Mouse (Mus musculus) embryonic facial prominence, embryonic 14.5 days (tissue): Measurements from ENCODE around the gene Nelfb. TPM values are rescaled to one million over a fixed set of nuclear protein-coding genes. Genes with fewer than 3 reads are reported as not detected.

Source experiments
- ATAC-seq: fragments of 200-750 bp; cut with Nextera tagmentation; 2 replicates; pipeline ENCODE4 v1.8.0; 2017; ENCODE audit warnings: low read depth, moderate number of reproducible peaks, moderate TSS enrichment
- DNase-seq: peaks from one replicate; pipeline ENCODE4 v3.0.0-alpha.2; 2015; ENCODE audit warnings: low spot score
- H3K27ac ChIP-seq: fragments of 300-500 bp; sonication (generic); replicated peaks from 2 replicates; pipeline ENCODE4 v1.5.1; 2014; ENCODE audit warnings: low read depth, mild to moderate bottlenecking, low read length, moderate library complexity
- H3K27me3 ChIP-seq: fragments of 300-500 bp; sonication (generic); replicated peaks from 2 replicates; pipeline ENCODE4 v1.6.1; 2014; ENCODE audit warnings: low read length; ENCODE audit not compliant: control insufficient read depth, insufficient read depth
- H3K36me3 ChIP-seq: fragments of 300-500 bp; sonication (generic); 2 replicates; pipeline ENCODE4 v1.6.1; 2014; ENCODE audit warnings: low read length, mixed read lengths; ENCODE audit not compliant: control insufficient read depth, insufficient read depth
- H3K4me1 ChIP-seq: fragments of 300-500 bp; sonication (generic); 2 replicates; pipeline ENCODE4 v1.6.1; 2014; ENCODE audit warnings: antibody characterized with exemption, low read length; ENCODE audit not compliant: control insufficient read depth, insufficient read depth
- H3K4me2 ChIP-seq: fragments of 300-500 bp; sonication (generic); 2 replicates; pipeline ENCODE4 v1.6.1; 2014; ENCODE audit warnings: low read depth, mild to moderate bottlenecking, low read length, moderate library complexity, mixed read lengths
- H3K4me3 ChIP-seq: fragments of 300-500 bp; sonication (generic); 2 replicates; pipeline ENCODE4 v1.5.1; 2014; ENCODE audit warnings: low read depth, mild to moderate bottlenecking, low read length
- H3K9ac ChIP-seq: fragments of 300-500 bp; sonication (generic); 2 replicates; pipeline ENCODE4 v1.6.1; 2014; ENCODE audit warnings: low read depth, mild to moderate bottlenecking, low read length, moderate library complexity, mixed read lengths
- H3K9me3 ChIP-seq: fragments of 300-500 bp; sonication (generic); 2 replicates; pipeline ENCODE4 v1.6.1; 2016; ENCODE audit warnings: low read length; ENCODE audit not compliant: control insufficient read depth
- WGBS: fragments of 180-500 bp; shearing (Covaris S2); extraction: QIAGEN DNeasy Blood & Tissue Kit; methylation state at CpG from one replicate; pipeline ENCODE4 v1.1.7; 2014; 5-methylcytosine and 5-hydroxymethylcytosine counted together
- polyA plus RNA-seq: library from polyadenylated mRNA; unstranded; fragments of >200 nt; fragmentation: Nextera tagmentation; extraction: Ambion mirVana; gene quantifications from 2 replicates; pipeline ENCODE4 v1.2.1, GENCODE M21; 2014

Gene Nelfb
- polyA plus RNA-seq, 1 experiment from 2014 or later, result 76.8 TPM

- ATAC-seq (no peak), DNase-seq (no peak)
- H3K4me1 ChIP-seq, result no peaks in the 10 kb centered on the region
- H3K27me3 ChIP-seq, result no peaks in the 10 kb centered on the region
- H3K4me3 ChIP-seq, result no peak overlapping the region
- peaks cover 10% of the 10 kb centered on the region for H3K36me3 ChIP-seq
- H3K27ac ChIP-seq, result no peak overlapping the region
- WGBS, result 51% methylated on average over 2 of the region's 2 CpGs
- no peak overlapping the region for H3K9ac ChIP-seq
- H3K4me2 ChIP-seq, result no peak overlapping the region
- H3K9me3 ChIP-seq, result no peaks in the 10 kb centered on the region
These were observed 6.4 kb upstream of the Nelfb start for GRCm38 (mm10) chr2:25217666-25218065.

GRCm38 (mm10) chr2:25214444-25214843 lies 3.2 kb upstream of the Nelfb start, which contains the start of gene Stpg3:
TSS of gene Stpg3 (minus strand) at chr2:25214637.
- 68% methylated on average over 3 of the region's 3 CpGs for WGBS
- Histone ChIP-seq H3K4me2 (no peak within 1 kb of the TSS), H3K36me3 (no peaks in the 10 kb centered on the region), H3K27me3 (no peaks in the 10 kb centered on the region), H3K9ac (no peak within 1 kb of the TSS), H3K27ac (no peak within 1 kb of the TSS), H3K4me3 (no peak within 1 kb of the TSS), H3K4me1 (peaks cover 11% of the 10 kb centered on the region), H3K9me3 (no peaks in the 10 kb centered on the region)
- ATAC-seq (no peak), DNase-seq (no peak)

GRCm38 (mm10) chr2:25213266-25213865 lies 2.1 kb upstream of the Nelfb start:
- H3K4me2 ChIP-seq, result no peak overlapping the region
- H3K9me3 ChIP-seq, result no peaks in the 10 kb centered on the region
- ATAC-seq (no peak), DNase-seq (no peak)
- no peak overlapping the region for H3K4me3 ChIP-seq
- H3K27ac ChIP-seq, result no peak overlapping the region
- H3K4me1 ChIP-seq, result peaks cover 11% of the 10 kb centered on the region
- 71% methylated on average over 17 of the region's 23 CpGs for WGBS
- peaks cover 8% of the 10 kb centered on the region; the same call in 1 of the 2 replicates for H3K36me3 ChIP-seq
- no peaks in the 10 kb centered on the region for H3K27me3 ChIP-seq
- H3K9ac ChIP-seq, result no peak overlapping the region

- no peaks in the 10 kb centered on the region for H3K27me3 ChIP-seq
- DNase-seq (no peak), ATAC-seq (no peak)
- peak overlapping the region; percentile 74 for H3K4me2 ChIP-seq
- peak overlapping the region; percentile 91 for H3K27ac ChIP-seq
- peak overlapping the region; percentile 88 for H3K9ac ChIP-seq
- H3K4me3 ChIP-seq, result peak overlapping the region; percentile 85
- H3K4me1 ChIP-seq, result peaks cover 11% of the 10 kb centered on the region
- H3K36me3 ChIP-seq, result peaks cover 31% of the 10 kb centered on the region
- no peaks in the 10 kb centered on the region for H3K9me3 ChIP-seq
- under 1% methylated on average over 22 of the region's 24 CpGs for WGBS
These were observed 603 bp downstream of the Nelfb start for GRCm38 (mm10) chr2:25210686-25211085.

- no peak overlapping the region for H3K4me3 ChIP-seq
- H3K9ac ChIP-seq, result no peak overlapping the region
- H3K4me1 ChIP-seq, result peaks cover 11% of the 10 kb centered on the region
- H3K4me2 ChIP-seq, result no peak overlapping the region
- ATAC-seq (no peak), DNase-seq (no peak)
- no peaks in the 10 kb centered on the region for H3K27me3 ChIP-seq
- H3K27ac ChIP-seq, result no peak overlapping the region
- peaks cover 62% of the 10 kb centered on the region for H3K36me3 ChIP-seq
- WGBS, result 72% methylated on average over 1 of the region's 1 CpGs
- H3K9me3 ChIP-seq, result no peaks in the 10 kb centered on the region
These were observed 3.7 kb downstream of the Nelfb start for GRCm38 (mm10) chr2:25207593-25207992.

GRCm38 (mm10) chr2:25203631-25204214 lies 7.6 kb downstream of the Nelfb start:
- ATAC-seq (no peak), DNase-seq (no peak)
- Histone ChIP-seq H3K27ac (no peak overlapping the region), H3K36me3 (peaks cover 95% of the 10 kb centered on the region), H3K9ac (no peak overlapping the region), H3K4me2 (no peak overlapping the region), H3K27me3 (no peaks in the 10 kb centered on the region), H3K9me3 (no peaks in the 10 kb centered on the region), H3K4me1 (no peaks in the 10 kb centered on the region), H3K4me3 (no peak overlapping the region)
- 63% methylated on average over 4 of the region's 4 CpGs for WGBS

GRCm38 (mm10) chr2:25200631-25201030 lies 10.7 kb downstream of the Nelfb start:
- peaks cover 76% of the 10 kb centered on the region for H3K36me3 ChIP-seq
- 100% methylated on average over 2 of the region's 2 CpGs for WGBS
- ATAC-seq, result no peak

GRCm38 (mm10) chr2:25197946-25198345 lies 13.3 kb downstream of the Nelfb start:
- no peak overlapping the region for H3K4me3 ChIP-seq
- no peak overlapping the region for H3K4me2 ChIP-seq
- peaks cover 50% of the 10 kb centered on the region for H3K36me3 ChIP-seq
- DNase-seq, result no peak
- ATAC-seq, result no peak
- H3K27ac ChIP-seq, result no peak overlapping the region
- H3K4me1 ChIP-seq, result no peaks in the 10 kb centered on the region; the same call in 1 of the 2 replicates
- H3K27me3 ChIP-seq, result peaks cover 28% of the 10 kb centered on the region
- no peak overlapping the region for H3K9ac ChIP-seq
- no peaks in the 10 kb centered on the region for H3K9me3 ChIP-seq

More at GRCm38 (mm10) chr2:25200631-25201030, 10.7 kb downstream of the Nelfb start:
- peaks cover 14% of the 10 kb centered on the region for H3K27me3 ChIP-seq
- H3K4me1 ChIP-seq, result no peaks in the 10 kb centered on the region
- H3K9me3 ChIP-seq, result no peaks in the 10 kb centered on the region
- no peak for DNase-seq
- no peak overlapping the region for H3K27ac ChIP-seq
- no peak overlapping the region for H3K4me2 ChIP-seq
- no peak overlapping the region for H3K4me3 ChIP-seq
- H3K9ac ChIP-seq, result no peak overlapping the region

- 16% methylated on average over 2 of the region's 2 CpGs for WGBS
- peak overlapping the region; percentile 51 for H3K4me2 ChIP-seq
- H3K36me3 ChIP-seq, result peaks cover 42% of the 10 kb centered on the region
- H3K4me1 ChIP-seq, result no peaks in the 10 kb centered on the region; the same call in 1 of the 2 replicates
- DNase-seq (no peak), ATAC-seq (no peak)
- peaks cover 28% of the 10 kb centered on the region for H3K27me3 ChIP-seq
- no peaks in the 10 kb centered on the region for H3K9me3 ChIP-seq
- no peak overlapping the region for H3K9ac ChIP-seq
- peak overlapping the region; percentile 13; the same call in 1 of the 2 replicates for H3K27ac ChIP-seq
- H3K4me3 ChIP-seq, result no peak overlapping the region
These were observed 14.1 kb downstream of the Nelfb start for GRCm38 (mm10) chr2:25197191-25197590.
